Mouse (Mus musculus): ENCODE measurements around the gene 4930578G10Rik.
"Not testable (repeated sequence)": the region's sequence is repeated elsewhere in the genome, so short reads cannot be mapped to it uniquely, and the experiment has no call there.

DNA sequence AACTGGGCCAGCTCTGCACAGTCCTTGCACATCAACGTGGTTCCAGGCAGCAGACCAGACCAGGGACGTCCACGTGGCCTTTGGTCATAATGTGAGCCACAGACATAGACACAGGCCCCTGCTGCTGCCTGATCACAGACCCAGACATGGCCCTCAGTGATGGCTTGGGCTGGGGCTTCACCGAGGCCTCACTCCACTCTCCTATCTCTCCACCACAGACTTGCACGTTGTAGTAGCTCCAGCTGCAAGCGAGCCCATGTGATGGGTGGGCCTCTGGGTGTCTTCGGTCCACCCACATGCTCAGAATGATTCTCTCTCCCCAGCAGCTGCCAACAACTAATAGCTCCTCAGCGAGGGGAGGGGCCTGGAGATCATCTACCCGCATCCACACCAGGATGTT, 125.1 kb downstream of the 4930578G10Rik start:
- TF ChIP-seq CTCF (IDR thresholded peaks at IDR 0.05; ENCODE audit: low read depth, low read length); GATA1 (IDR thresholded peaks at IDR 0.05; ENCODE audit: borderline replicate concordance, low read length); POLR2AphosphoS5 (IDR thresholded peaks at IDR 0.05; ENCODE audit: insufficient replicate concordance, low read depth, low read length); GATA2 (IDR thresholded peaks at IDR 0.05; ENCODE audit: borderline replicate concordance, low read depth, low read length): not testable (repeated sequence)
- TF ChIP-seq TAL1 (conservative IDR thresholded peaks at IDR 0.05; ENCODE audit: low read depth, low read length) = peak; percentile 79

Data from G1E (cell line).